Mouse (Mus musculus) stomach, embryonic 14.5 days (tissue): Measurements from ENCODE around the gene Bcar3. TPM values are rescaled to one million over a fixed set of nuclear protein-coding genes. Genes with fewer than 3 reads are reported as not detected.

Experiments
- ATAC-seq: fragments of 200-750 bp; cut with Nextera tagmentation; 2 replicates; pipeline ENCODE4 v1.8.0; 2017; ENCODE audit warnings: low read depth, moderate TSS enrichment; ENCODE audit not compliant: insufficient number of reproducible peaks, insufficient read depth, low FRiP score
- H3K27ac ChIP-seq: fragments of 300-500 bp; sonication (generic); 2 replicates; pipeline ENCODE4 v1.5.1; 2014; ENCODE audit warnings: mild to moderate bottlenecking, low read length, moderate library complexity, mixed read lengths
- H3K27me3 ChIP-seq: fragments of 300-500 bp; sonication (generic); 2 replicates; pipeline ENCODE4 v1.6.1; 2014; ENCODE audit warnings: low read length, control low read depth, mixed read lengths; ENCODE audit not compliant: control insufficient read depth, insufficient read depth
- H3K36me3 ChIP-seq: fragments of 300-500 bp; sonication (generic); 2 replicates; pipeline ENCODE4 v1.6.1; 2014; ENCODE audit warnings: mild to moderate bottlenecking, control low read depth, low read length, moderate library complexity, mixed read lengths; ENCODE audit not compliant: control insufficient read depth, insufficient read depth
- H3K4me1 ChIP-seq: fragments of 300-500 bp; sonication (generic); 2 replicates; pipeline ENCODE4 v1.6.1; 2014; ENCODE audit warnings: low read length, control low read depth, mixed read lengths; ENCODE audit not compliant: control insufficient read depth, insufficient read depth
- H3K4me2 ChIP-seq: fragments of 300-500 bp; sonication (generic); replicated peaks from 2 replicates; pipeline ENCODE4 v1.6.1; 2014; ENCODE audit warnings: low read depth, low read length, control low read depth
- H3K4me3 ChIP-seq: fragments of 300-500 bp; sonication (generic); 2 replicates; pipeline ENCODE4 v1.5.1; 2014; ENCODE audit warnings: low read depth, low read length, control low read depth
- H3K9ac ChIP-seq: fragments of 300-500 bp; sonication (generic); replicated peaks from 2 replicates; pipeline ENCODE4 v1.6.1; 2014; ENCODE audit warnings: low read depth, mild to moderate bottlenecking, control low read depth, low read length, moderate library complexity, mixed read lengths
- H3K9me3 ChIP-seq: fragments of 300-500 bp; sonication (generic); 2 replicates; pipeline ENCODE4 v1.6.1; 2016; ENCODE audit warnings: low read depth, low read length, control low read depth; ENCODE audit not compliant: control insufficient read depth
- WGBS: fragments of 180-500 bp; shearing (Covaris S2); extraction: QIAGEN DNeasy Blood & Tissue Kit; methylation state at CpG from one replicate; pipeline ENCODE4 v1.1.7; 2014; 5-methylcytosine and 5-hydroxymethylcytosine counted together
- polyA plus RNA-seq: library from polyadenylated mRNA; unstranded; fragments of >200 nt; fragmentation: Nextera tagmentation; extraction: Ambion mirVana; gene quantifications from 2 replicates; pipeline ENCODE4 v1.2.1, GENCODE M21; 2014

Bcar3 gene
- polyA plus RNA-seq, 1 experiment from 2014 or later: 11.3 TPM

DNA sequence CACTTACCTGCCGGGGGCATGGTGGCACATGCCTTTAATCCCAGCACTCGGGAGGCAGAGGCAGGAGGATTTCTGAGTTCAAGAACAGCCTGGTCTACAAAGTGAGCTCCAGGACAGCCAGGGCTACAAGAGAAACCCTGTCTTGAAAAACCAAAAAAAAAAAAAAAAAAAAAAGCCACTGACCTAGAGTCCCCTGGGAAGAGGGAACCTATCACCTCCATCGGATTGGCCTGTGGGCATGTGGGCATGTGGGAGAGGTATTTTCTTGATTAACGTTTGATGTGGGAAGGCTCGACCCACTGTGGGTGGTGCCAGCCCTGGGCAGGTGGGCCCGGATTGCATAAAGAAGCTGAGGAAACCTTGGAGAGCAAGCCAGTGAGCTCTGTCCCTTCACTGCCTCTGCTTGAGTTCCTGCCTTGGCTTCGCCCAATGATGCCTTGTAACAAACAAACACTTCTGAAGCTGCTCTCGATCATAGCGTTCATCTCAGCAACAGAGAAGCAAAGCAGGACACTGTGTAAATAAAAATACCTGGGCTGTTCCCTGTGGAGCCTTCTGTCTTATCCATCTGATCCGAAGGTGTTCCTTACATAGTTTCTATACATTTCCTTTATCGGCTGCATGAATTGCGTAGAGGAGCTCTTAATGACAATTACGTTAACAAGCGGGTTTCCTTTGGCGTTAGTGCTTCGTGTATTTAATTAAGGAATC is 124.8 kb downstream of the Bcar3 start:
- Histone ChIP-seq H3K4me1 (peaks cover 4% of the 10 kb centered on the region; the same call in 1 of the 2 replicates), H3K9ac (no peak overlapping the region), H3K27ac (no peak overlapping the region), H3K4me2 (peak overlapping the region; percentile 92), H3K4me3 (no peak overlapping the region), H3K9me3 (no peaks in the 10 kb centered on the region), H3K27me3 (no peaks in the 10 kb centered on the region), H3K36me3 (no peaks in the 10 kb centered on the region)
- no peak for ATAC-seq
- 42% methylated on average over 16 of the region's 16 CpGs for WGBS

DNA sequence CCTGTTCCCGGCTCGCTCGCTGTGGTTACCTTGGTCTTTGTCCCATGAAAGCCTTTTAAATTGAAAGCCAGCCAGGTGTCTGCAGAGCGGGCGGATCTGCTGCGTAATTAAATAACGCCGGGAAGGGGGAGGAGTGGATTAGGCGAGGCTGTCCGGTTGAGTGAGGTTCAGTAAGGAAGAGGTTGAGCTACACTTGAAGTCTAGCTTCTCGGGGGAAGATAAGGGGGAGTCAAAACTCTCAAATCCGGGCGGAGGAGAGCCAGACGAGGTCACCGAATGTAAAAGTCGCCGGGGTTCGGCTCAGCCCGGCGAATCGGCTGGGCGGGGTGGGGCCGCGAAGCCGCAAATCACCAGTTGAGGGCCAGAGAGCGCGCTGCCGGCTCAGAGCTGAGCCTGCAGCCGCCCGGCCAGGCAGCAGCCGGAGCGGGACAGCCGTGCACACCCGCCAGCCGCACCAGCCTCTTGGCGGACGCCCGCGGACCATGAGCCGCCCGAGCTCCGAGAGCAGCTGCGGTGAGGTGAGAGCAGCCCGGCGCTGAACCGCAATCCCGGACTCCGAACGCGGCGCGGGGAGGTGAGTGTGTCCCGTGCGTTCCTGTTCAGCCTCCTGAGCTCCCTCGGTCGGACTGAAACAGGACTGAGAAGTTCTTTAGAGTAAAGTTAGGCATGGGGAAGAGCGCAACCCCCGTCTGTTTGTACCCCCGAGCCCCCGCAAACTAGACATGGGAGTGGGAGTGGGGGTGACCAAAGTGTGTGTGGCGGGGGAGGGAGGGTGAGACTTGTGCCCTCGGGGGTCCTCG is 125.9 kb downstream of the Bcar3 start:
- no peaks in the 10 kb centered on the region for H3K36me3 ChIP-seq
- no peaks in the 10 kb centered on the region for H3K27me3 ChIP-seq
- H3K9me3 ChIP-seq: no peaks in the 10 kb centered on the region
- H3K4me1 ChIP-seq: no peaks in the 10 kb centered on the region
- H3K4me2 ChIP-seq: peak overlapping the region; percentile 92
- H3K9ac ChIP-seq: peak overlapping the region; percentile 66
- peak overlapping the region; percentile 74 for H3K27ac ChIP-seq
- ATAC-seq: peak; percentile 86
- H3K4me3 ChIP-seq: peak overlapping the region; percentile 66
- under 1% methylated on average over 63 of the region's 63 CpGs for WGBS

DNA sequence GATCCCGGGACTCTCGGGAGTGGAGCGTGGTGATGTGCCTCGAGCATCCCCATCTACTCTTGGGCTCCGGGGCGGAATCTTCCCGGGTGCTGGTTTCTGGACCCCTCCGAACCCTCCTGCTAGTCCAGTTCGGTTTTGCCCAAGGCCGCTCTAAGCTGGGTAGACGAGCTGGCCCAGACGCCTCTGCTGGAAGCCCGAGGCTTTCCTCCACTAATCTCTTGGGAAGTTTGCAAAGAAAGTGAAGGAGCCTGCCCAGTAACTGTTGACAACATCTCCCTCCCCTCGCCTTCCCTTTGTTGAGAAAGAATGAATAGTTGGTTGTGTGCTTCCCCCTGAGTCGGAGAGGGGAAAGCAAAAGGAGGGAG is 126.5 kb downstream of the Bcar3 start:
- peak overlapping the region; percentile 92 for H3K4me2 ChIP-seq
- no peaks in the 10 kb centered on the region for H3K27me3 ChIP-seq
- H3K4me3 ChIP-seq: peak overlapping the region; percentile 66
- WGBS: under 1% methylated on average over 15 of the region's 15 CpGs
- no peaks in the 10 kb centered on the region for H3K4me1 ChIP-seq
- peak overlapping the region; percentile 74 for H3K27ac ChIP-seq
- ATAC-seq: peak; percentile 54; the same call in 1 of the 2 replicates
- H3K9me3 ChIP-seq: no peaks in the 10 kb centered on the region
- H3K9ac ChIP-seq: peak overlapping the region; percentile 66
- H3K36me3 ChIP-seq: no peaks in the 10 kb centered on the region

DNA sequence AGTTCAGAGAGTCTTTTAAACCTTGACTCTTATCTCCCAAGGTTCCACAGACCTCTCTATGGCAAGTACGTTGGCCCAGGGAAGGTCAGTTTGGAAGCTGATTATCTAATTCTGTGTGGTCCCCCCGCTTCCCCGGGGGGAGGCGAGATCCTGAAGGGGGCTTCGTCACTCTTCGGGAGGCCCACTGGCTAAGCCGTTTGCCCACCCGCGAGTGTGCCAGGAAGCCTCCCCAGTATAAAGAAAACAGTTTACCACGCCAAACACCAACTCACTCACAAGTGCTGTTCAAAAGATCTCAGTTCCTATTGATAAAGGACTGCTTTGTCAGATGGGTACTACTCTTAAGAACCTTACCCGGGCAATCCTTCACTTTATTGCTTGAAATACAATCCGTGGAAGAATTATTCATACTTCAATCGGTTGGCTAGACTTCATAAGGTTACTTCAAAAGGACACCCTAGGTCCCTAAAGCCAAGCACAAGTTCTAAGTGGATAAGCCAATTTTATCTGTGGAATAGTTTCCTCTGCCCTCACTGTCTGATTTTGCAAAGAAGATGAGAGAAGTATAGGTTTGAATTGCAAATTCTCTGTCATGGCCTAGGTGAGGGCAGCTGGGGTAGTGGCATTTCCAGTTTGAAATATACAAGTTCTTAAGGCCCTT is 127.2 kb downstream of the Bcar3 start:
- ATAC-seq: no peak
- Histone ChIP-seq H3K4me1 (no peaks in the 10 kb centered on the region), H3K4me3 (peak overlapping the region; percentile 66; the same call in 1 of the 2 replicates), H3K4me2 (peak overlapping the region; percentile 92), H3K9ac (no peak overlapping the region), H3K27me3 (no peaks in the 10 kb centered on the region), H3K36me3 (no peaks in the 10 kb centered on the region), H3K27ac (no peak overlapping the region), H3K9me3 (no peaks in the 10 kb centered on the region)
- WGBS: 22% methylated on average over 13 of the region's 13 CpGs

DNA sequence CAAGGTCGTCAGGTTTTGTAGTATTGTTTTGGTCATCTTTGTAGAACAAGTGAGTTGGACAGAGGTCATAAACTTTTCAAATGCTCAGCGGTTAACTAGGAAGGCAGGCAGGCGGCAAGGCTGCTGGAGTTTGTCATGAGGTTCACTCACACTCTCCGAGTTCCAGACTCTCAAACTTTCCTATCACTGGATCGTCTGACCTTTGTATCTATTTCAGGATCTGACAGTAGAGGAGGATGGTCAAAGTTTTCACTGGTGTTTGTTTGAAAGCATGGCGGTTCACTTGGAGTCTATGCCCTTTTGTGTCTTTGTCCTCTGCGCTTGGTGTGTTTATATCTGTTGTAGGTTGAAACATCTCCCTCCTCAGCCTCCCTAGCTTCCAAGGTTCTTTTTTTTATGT is 127.9 kb downstream of the Bcar3 start:
- Histone ChIP-seq H3K4me2 (peak overlapping the region; percentile 12; the same call in 1 of the 2 replicates), H3K9me3 (no peaks in the 10 kb centered on the region), H3K4me3 (peak overlapping the region; percentile 4; the same call in 1 of the 2 replicates), H3K27me3 (no peaks in the 10 kb centered on the region), H3K4me1 (no peaks in the 10 kb centered on the region), H3K27ac (no peak overlapping the region), H3K36me3 (no peaks in the 10 kb centered on the region), H3K9ac (no peak overlapping the region)
- ATAC-seq: no peak
- WGBS: 51% methylated on average over 7 of the region's 7 CpGs

DNA sequence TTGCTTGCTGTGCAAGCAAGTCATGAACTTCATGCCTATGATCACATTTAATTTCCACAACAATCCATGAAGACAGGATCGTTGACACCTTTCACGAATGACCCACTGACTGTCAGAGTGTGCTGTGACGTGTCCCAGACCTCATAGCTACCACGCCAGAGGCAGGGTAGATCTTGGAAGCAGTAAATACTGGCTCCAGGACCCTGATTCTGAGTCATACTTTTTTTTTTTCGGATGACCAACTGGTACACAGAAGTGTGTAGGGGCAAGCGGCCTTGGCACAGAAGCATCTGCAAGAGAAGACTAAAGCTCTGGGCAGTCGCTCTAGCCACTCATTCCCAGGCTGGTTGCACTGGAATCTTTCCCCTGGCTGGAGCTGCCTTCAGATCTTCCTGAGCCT is 128.3 kb downstream of the Bcar3 start:
- H3K27ac ChIP-seq: no peak overlapping the region
- H3K4me3 ChIP-seq: 0 out of 2 replicates have a peak overlapping the region, but pooled peaks have one; percentile 4
- no peak for ATAC-seq
- 62% methylated on average over 7 of the region's 7 CpGs for WGBS
- H3K9me3 ChIP-seq: no peaks in the 10 kb centered on the region
- H3K9ac ChIP-seq: no peak overlapping the region
- H3K4me1 ChIP-seq: no peaks in the 10 kb centered on the region
- no peaks in the 10 kb centered on the region for H3K27me3 ChIP-seq
- peak overlapping the region; percentile 12; the same call in 1 of the 2 replicates for H3K4me2 ChIP-seq
- H3K36me3 ChIP-seq: no peaks in the 10 kb centered on the region

DNA sequence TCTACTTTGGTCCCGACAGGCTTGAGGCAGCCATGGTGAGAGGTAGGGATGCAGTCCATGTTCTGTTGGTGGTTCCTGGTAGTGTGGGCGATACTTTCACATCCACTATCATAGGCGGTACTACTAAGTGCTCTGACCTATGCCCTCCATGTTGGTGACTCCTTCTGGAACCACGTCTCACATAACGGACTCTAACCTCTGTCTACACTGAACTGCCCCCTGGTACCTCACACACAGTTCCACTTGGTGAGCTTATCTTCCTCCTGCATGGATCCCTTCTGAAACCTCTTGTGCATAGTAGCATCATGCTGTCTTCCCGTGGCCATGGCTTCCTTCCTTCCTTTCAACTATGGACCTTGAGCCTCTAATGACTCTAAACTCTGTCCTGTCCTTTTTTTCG is 129.7 kb downstream of the Bcar3 start:
- Histone ChIP-seq H3K9me3 (no peaks in the 10 kb centered on the region), H3K4me3 (no peak overlapping the region), H3K36me3 (no peaks in the 10 kb centered on the region), H3K4me2 (no peak overlapping the region), H3K9ac (no peak overlapping the region), H3K4me1 (no peaks in the 10 kb centered on the region; the same call in 1 of the 2 replicates), H3K27me3 (no peaks in the 10 kb centered on the region), H3K27ac (no peak overlapping the region)
- no peak for ATAC-seq
- 90% methylated on average over 7 of the region's 7 CpGs for WGBS

DNA sequence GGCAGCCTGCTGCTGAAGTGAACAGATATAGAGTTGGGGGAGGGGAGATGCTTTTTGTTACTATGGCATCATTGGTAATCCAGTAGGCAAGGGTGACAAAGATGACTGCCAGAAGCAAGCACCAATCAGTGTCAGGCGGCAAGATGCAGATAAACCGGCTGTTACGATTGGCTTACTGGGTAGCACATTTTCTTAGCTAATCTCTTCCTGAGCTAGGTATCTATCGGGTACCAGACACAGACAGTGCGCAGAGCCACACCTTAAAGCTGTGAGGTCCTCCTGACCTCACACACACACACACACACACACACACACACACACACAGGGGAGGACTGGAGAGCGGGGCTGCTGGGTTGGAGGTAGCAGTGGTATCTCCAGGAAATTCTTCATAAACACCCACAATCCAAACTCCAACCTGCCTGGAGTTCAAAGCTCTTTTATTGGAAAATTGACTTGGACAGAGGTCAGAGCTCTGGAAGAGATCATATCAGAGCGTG is 134.4 kb downstream of the Bcar3 start:
- ATAC-seq: no peak; the same call in 1 of the 2 replicates
- no peak overlapping the region for H3K4me2 ChIP-seq
- H3K9ac ChIP-seq: no peak overlapping the region
- no peaks in the 10 kb centered on the region for H3K27me3 ChIP-seq
- H3K9me3 ChIP-seq: no peaks in the 10 kb centered on the region
- no peak overlapping the region for H3K27ac ChIP-seq
- H3K4me1 ChIP-seq: peaks cover 3% of the 10 kb centered on the region
- H3K36me3 ChIP-seq: no peaks in the 10 kb centered on the region
- no peak overlapping the region for H3K4me3 ChIP-seq
- 73% methylated on average over 7 of the region's 7 CpGs for WGBS
